Mouse (Mus musculus): Measurements from ENCODE around the gene Nrn1l. TPM values are rescaled to one million over a fixed set of nuclear protein-coding genes. Genes with fewer than 3 reads are reported as not detected.
A peak's percentile ranks its signal among the peaks of the same experiment; 100 is the strongest.

Nrn1l gene
- total RNA-seq (2021), result 1.9 TPM in 1 of 2 replicates, not detected in the other
- long read RNA-seq, result 0 reads

DNA sequence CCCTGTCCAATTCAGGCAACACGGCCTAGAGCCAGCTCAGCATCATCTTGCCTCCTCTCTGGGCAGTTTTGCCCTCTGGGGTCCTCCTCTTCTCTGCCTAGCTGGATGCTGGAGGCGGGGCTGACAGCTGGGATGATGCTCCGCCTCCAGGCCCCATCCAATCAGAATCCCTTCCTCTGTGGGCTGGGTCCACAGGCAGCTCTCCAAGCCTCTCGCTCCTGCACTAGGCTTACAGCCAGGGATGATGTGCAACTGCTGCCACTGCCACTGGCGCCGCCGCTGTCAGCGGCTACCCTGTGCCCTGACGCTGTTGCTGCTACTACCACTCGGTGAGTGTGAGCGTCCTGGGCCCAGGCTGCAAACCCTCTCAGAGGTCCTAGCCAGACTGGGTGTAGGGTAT is at the start of gene Nrn1l:
TSS of gene Nrn1l (plus strand) at position 229 of the 400 bp plus-strand sequence.
- DNase-seq, result peak; percentile 71

DNA sequence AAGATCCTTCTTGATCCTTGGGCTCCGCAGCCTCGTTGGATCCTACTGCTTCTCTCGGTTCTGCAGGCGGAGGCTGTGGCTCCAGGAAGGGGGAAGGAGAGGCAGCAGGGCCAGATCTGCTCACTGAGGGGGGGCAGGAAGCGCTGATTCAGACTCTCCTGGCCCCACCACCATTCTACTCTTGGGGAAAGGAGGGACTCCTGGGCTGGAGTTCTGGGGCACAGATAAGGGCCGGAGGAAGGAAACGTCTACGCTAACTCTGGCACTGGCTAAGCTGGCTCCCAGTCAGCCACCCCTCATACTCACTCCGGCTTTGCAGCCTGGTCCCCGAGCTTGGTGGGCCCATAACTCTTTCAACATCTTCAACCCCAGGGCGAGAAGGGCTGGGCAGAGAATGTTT is 46.7 kb upstream of the Nrn1l start:
- no peak for DNase-seq

DNA sequence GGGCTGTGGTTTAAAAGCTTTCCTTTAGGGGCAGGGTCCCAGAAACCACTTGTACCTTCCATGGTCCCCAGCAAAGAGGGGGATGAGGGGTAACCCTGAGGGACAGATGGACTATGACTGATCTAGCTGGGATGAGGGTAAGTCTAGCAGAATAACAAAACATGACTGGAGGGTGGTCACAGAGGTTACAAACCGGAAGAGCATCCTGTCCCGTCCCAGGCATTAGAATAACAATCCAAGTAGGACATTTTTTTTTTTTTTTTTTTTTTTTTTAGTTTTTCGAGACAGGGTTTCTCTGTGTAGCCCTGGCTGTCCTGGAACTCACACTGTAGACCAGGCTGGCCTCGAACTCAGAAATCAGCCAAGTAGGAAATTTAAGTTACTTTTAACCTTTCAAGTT is 43.4 kb upstream of the Nrn1l start:
- no peak for DNase-seq

DNA sequence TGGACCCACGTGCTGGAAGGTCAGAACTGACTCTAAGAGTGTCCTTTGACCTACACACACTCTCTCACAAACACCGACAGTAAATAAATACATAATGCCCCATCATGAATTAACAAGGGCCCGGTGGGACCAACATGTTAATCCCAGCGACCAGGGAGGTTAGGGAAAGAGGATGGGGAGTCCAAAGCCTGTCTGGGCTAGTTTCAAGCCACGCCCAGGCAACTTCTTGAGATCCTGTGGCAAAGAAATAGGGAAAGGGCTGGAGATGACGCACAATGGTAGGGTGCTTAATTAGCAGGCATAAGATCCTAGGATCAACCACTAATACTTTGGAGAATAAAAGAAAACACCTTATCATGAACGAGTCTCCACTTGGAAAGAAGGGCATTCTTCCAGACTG is 42.8 kb upstream of the Nrn1l start:
- no peak for DNase-seq

DNA sequence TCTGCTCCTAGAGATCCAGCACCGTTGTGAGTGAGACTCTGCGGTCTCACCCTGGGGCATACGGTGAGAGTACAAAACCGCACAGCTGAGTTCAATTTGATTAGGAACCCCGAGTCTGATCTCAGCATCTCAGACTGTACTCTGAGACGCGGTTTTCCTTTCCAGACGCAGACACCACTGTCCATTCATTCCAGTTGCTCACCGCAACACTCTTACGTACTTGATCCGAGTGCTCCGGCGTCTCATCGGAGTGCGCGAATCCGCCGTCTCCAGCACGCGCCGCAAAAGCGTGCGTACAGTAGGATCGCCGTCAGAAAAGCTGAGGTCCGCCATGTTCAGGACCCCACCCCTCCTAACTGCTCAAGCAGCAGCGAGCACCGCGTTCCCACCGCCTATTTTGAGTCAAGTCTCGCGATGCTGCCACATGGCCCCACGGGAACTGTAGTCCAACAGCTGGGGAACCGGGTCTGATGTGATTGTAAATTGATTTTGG is 41.7 kb upstream of the Nrn1l start:
- peak; percentile 89 for DNase-seq

DNA sequence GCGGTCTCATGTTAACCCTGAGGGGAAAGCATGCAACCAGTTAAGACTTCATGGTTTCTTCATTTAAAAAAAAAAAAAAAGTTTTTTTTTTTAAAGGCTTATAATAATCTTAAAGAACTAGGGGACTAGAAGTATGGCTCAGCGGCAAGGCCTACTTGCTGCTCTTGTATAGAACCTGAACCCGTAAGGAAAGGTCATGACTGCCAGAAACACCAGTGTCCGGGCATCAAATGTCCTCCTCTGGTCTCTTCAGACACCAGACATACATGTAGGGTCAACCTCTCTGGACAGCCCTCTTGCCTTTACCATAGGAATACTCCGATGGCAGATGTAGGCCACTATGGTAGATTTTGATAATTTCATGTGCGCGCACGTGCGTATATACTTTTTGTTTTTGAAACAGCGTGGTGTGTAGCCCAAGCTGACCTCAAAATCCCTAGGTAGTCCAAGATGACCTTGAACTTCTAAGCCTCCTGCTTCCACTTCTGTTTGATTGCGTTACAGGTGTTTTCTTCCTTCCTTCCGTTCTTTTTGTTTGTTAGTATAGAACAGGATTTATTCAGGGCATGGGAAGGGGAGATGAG is 41.1 kb upstream of the Nrn1l start:
- no peak for DNase-seq

DNA sequence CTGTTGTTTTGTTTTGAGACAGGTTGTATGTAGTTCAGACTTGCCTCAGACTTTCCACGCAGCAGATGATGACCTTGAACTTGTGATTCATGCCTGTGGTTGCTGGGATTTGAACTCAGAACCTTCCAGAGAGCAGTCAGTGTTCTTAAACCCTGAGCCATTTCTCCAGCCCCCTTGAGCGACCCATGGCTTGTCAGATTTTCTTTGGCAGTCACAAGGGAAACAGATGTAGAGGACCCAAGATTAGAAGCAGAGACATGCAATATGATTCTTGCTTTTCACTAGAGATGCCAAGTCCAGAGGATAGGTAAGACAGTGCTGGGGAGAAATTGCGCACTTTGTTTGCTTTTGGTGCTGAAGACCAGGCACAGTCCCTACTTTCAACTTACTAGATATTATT is 40.2 kb upstream of the Nrn1l start, which contains the start of gene Cenpt:
TSS of gene Cenpt (minus strand) at position 101 of the 400 bp plus-strand sequence.
- no peak for DNase-seq

DNA sequence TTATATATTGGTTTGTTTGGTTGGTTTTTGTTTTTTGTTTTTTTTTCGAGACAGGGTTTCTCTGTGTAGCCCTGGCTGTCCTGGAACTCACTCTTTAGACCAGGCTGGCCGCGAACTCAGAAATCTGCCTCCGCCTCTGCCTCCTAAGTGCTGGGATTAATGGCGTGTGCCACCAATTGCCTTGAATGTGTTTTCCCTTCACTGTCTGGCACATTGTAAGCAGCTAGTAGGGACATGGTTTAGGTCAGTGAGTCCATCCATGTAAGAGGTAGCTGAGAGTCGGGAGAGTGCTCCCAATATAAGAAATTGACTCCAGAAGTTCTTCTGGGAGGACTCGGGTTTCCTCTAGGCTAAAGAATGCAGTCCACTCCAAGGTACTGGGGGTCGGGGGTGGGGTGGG is 39.1 kb upstream of the Nrn1l start:
- DNase-seq, result no peak

DNA sequence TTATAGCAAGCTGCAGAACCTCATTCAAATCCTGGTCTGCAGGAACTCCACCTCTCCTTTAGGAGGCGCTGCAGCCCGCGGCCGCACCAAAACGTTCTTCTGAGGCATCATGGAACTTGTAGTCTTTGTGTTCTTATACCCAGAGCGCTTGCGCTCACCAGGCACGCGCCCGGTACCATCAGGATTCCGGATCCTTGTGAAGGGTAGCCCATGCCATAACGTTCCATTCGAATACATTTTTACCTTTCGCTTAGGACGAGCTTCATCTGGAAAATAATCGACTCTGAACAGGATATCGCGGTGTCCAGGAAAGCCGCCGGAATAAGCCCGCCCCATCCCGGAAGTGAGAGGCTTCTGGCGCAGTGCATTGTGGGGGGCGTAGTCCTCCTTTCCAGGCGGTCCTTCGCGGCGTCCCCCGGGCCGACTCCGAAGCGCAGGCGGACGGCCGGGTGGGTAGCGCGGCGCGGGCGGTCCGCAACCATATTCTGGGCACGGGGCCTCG is 38.6 kb upstream of the Nrn1l start, which contains the start of gene Thap11:
TSS of gene Thap11 (plus strand) at position 418 of the 502 bp plus-strand sequence.
- peak; percentile 91 for DNase-seq

DNA sequence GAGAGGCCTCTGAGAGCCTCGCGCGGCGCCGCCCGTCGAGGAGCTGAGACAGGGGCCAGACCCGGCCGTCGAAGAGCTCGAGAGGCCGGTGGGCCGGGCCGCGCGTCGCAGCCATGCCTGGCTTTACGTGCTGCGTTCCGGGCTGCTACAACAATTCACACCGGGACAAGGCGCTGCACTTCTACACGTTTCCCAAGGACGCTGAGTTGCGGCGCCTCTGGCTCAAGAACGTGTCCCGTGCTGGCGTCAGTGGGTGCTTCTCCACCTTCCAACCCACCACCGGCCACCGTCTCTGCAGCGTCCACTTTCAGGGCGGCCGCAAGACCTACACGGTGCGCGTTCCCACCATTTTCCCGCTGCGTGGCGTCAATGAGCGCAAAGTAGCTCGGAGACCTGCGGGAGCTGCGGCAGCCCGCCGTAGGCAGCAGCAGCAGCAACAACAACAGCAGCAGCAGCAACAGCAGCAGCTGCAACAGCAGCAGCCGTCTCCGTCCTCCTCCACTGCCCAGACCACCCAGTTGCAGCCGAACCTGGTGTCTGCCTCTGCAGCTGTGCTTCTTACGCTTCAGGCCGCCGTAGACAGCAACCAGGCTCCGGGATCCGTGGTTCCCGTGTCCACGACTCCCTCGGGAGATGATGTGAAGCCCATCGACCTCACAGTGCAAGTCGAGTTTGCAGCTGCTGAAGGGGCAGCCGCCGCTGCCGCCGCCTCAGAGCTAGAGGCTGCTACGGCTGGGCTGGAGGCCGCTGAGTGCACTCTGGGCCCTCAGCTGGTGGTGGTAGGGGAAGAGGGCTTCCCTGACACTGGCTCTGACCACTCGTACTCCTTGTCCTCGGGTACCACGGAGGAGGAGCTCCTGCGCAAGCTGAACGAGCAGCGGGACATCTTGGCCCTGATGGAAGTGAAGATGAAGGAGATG is 37.9 kb upstream of the Nrn1l start:
- DNase-seq, result peak; percentile 63

DNA sequence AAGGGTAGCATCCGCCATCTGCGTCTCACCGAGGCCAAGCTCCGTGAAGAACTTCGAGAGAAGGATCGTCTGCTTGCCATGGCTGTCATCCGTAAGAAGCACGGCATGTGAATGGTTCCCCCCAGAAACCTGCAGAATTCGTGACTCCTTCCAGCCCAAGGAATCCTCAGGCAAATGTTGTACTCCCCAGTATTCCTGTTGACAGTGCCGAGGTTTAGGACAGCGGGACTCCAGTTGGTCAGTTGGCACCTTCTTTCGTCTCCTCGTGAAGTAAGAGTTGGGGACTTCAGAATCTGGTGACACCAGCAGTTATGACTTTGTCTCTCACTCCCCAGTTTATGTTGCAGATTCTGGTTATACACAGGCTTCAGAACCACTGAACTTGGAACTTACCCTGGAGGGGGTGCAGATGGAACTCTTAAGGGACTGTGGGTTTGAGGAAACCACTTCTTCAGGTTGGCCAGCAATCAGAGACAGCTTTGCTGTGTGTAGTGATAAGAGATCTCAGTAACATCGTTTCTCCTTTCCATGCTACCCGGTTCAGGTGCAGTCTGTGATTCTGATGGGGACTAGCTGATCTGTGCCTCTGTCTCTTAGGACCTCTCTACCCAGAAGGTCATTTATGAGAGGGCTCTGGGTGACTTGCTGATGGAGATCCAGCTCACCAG is 37.1 kb upstream of the Nrn1l start:
- DNase-seq, result no peak

DNA sequence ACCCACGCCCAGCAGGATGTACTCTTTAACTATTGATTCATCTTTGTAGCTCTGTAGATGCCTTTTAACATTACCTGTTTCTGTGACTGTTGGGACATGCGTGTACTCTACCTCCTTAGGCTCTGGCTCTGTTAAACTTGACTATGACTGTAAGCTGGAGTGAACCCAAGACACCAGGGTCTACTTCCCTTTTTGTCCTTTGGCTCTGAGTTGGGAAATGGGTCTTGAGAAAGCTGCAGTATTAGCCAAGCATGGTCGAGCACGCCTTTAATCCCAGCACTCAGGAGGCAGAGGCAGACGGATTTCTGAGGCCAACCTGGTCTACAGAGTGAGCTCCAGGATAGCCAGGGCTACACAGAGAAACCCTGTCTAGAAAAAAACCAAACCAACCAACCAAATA is 34.9 kb upstream of the Nrn1l start:
- DNase-seq, result no peak

DNA sequence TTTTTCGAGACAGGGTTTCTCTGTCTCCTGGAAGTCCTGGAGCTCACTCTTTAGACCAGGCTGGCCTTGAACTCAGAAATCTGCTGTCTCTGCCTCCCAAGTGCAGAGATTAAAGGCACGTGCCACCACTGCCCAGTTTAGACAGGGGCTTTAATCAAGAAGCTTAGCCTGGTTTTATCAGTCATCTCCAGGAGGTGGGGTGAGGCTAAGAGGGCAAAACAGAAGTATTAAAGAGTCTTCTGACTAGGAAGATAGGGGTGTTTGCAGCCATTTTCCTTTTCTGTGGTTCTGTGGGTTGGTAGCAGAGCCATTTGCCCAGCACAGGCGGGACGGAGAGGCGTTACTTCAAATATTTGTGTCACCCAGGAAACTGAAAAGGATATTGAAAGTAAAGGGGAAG is 34.1 kb upstream of the Nrn1l start:
- DNase-seq, result no peak

DNA sequence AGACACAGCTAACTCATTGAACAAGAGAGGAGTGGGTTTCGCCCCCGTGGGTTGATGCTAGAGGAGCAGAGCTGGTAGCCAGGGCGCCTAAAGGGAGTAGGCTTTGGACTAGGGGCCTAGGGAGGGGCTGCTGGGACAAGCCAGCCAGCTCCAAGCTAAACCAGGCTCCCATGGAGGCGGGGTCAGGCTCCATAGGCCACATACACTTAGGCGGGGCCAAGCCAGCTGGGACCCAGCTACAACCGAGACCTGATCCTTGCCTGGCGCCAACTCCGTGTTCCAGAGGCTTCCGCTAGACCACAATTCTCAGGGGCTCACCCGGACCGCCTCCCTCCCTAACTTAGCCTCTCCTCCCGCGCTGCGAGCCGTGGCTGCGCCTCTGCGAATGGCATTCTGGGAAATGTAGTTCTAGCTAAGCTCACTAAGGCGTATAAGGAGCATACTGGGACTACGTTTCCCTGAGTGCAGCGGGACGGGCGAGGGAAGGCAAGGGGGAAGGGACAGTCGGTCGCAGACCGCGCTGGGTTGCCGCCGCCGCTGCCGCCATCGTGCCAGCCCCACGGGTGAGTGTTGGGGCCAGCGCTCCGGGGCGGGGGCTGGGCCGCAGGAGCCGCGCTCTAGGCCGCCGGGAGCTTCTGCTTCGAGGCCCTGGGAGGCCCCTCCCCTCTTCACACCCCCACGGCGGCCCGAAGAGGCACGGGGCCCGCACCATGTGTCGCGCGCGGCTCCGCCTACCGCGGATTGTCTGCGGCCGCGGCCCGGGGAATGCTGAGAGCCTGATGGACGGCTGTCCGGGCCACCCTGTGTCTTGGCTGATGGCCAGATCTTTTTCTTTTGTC is 33.0 kb upstream of the Nrn1l start, which contains the start of gene Nutf2:
TSS of gene Nutf2 (plus strand) at position 438 of the 839 bp plus-strand sequence.
- DNase-seq, result peak; percentile 91

DNA sequence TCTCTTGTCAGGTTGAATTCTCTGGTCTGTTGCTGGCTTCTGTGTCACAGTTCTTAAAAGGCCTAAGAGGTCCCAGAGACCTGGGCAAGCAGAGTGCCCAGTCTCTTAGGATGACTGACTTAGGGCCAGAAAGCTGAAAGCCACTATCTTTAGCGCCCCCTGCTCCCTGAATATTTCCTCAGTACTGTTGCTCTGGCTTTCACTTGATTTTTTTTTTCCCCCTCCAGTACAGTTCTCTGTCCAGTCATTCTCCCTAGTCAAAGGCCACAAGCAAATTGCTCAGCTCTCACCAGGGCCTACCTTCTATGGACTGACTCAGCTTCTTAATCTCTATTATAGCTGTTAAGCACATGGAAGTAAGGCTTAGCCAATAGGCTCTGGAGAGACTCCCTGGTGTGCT is 31.4 kb upstream of the Nrn1l start:
- DNase-seq, result no peak

DNA sequence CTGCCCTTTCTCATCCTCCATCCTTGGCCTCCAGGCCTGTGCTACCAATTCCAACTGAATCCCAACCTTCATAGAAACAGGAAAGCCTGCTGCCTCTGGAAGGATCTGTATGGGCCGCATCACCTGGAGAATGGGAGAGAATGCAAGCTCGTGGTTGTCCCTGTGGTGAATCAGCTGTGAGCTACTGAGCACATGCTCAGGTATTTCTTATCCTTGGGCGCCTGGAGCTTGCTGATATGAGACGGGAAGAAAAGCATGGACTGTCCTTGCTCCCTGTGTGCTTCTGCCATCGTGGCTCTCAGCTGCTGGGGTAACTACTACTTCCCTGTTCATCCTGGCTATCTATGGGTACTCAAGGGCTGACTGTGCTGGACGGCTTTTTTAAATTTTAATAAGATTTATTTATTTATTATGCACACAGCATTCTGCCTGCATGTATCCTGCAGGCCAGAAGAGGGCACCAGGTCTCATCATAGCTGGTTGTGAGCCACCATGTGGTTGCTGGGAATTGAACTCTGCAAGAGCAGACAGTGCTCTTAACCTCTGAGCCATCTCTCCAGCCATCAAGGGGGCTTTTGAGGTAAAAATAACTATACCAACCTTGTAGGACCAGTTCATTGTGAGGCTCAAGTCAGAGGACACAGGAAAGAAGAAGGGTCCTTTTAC is 26.9 kb upstream of the Nrn1l start:
- no peak for DNase-seq

DNA sequence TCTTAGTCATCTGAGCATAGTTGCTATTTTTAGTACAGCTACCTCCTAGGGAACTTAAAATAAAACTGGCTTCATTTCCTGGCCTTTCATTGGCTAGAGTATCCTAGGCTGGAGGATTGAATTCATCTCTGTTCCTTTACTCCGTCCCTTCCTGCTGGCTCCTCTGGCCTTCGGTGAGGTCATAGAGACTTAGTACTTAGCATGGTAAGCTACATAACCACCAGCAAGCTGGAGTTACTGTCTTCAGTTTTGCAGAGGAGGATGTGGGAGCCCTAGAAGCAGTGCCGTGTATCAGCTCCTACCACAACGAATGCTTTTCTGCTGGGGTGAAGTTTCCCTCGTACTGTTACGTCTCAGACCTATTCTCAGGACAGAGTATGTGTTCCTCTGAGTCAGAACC is 19.1 kb upstream of the Nrn1l start:
- no peak for DNase-seq

DNA sequence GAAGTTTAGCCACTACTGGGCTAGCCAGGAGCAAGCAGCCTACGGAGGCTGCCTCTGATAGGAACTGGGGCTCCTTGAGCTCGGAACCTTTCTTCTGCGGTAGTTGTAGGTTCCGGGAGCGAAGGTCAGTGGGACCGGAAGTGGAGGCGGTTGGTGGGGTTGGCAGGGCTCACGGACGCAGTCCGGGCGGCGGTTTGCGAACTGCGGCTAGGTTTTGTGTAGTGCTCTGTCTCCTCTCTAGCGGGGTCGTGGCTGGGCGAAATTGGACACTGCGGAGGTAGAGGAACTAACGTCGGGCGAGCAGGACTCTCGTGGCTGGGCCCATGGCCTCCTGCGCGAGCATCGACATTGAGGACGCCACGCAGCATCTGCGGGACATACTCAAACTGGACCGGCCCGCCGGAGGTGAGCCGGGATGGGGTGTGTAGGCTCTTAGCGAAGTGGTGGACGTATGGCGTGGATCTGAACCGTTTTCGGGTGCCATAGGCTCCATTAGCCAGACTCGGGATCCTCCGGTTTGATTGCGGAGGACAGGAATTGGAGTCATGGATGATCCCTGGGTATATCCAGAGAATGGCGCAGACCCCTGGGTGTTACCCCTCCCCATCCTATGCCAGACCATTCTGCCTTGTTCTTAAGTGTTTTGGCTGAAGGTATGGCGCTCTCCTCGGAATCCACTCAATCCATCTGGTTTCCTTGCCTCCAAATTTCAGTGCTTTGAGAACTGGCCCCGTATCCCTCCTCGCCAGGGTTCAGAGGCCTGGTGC is 12.4 kb upstream of the Nrn1l start, which contains the start of gene Edc4:
TSS of gene Edc4 (plus strand) at position 128 of the 767 bp plus-strand sequence.
- peak; percentile 81 for DNase-seq

DNA sequence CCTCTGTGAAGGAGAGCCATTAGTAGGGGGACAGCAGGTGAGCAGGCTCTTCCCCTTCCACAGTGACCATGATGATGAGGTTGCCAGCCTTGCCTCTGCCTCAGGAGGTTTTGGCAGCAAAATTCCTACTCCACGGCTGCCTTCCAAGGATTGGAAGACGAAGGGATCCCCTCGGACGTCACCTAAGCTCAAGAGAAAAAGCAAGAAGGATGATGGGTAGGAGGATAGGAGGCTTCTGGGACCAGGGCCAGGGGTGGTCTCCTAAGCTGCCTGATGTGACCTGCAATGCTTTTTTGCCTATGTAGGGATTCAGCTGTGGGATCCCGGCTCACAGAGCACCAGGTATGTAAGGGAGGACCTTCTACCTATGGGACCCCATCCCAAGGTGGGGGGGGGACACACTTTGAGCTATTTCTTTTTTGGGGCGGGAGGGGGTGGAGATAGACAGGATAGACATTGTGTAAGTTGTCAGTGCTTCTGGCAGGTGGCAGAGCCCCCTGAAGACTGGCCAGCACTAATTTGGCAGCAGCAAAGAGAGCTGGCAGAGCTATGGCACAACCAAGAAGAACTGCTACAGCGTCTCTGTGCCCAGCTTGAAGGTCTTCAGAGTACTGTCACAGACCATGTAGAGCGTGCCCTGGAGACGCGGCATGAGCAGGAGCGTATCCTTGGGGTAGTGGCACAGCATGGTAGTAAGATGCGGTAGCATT is 3.5 kb upstream of the Nrn1l start:
- no peak for DNase-seq
